Mouse (Mus musculus) heart, postnatal 25 days (tissue): ENCODE measurements around the gene Vav3. TPM values are rescaled to one million over a fixed set of nuclear protein-coding genes. Genes with fewer than 3 reads are reported as not detected.

Experiments
- DNase-seq: peaks from one replicate; pipeline ENCODE4 v3.0.0; 2022; ENCODE audit warnings: low spot score
- intact Hi-C: fragments of 180-260 bp; cut with DNase I; formaldehyde crosslinking; loops from one replicate; pipeline ENCODE4 v1.15.1; 2025
- total RNA-seq, 2 experiments: library from RNA; stranded (reverse); gene quantifications; 2 replicates each; pipeline ENCODE4 v1.2.3; 2021

The Vav3 gene
- total RNA-seq, 2 experiments from 2014 or later, result 6.2 to 6.3 TPM

GRCm38 (mm10) chr3:109488750-109489171 lies 148.3 kb downstream of the Vav3 start:
- intact Hi-C loops, result loop anchor here (5.0 kb wide), 1 partner anchor 71 kb away; no protein-coding TSS in a partner anchor
- no peak for DNase-seq

GRCm38 (mm10) chr3:109490561-109491296 lies 150.3 kb downstream of the Vav3 start:
- intact Hi-C loops, result loop anchor here (1.0 to 5.0 kb wide), 3 partner anchors 148 to 319 kb away; partner anchors contain the start of gene Vav3
- DNase-seq, result no peak

GRCm38 (mm10) chr3:109491568-109491967 lies 151.1 kb downstream of the Vav3 start:
- peak; percentile 12 for DNase-seq
- intact Hi-C loops, result loop anchor here (1.0 to 5.0 kb wide), 3 partner anchors 149 to 320 kb away; partner anchors contain the start of gene Vav3

GRCm38 (mm10) chr3:109496461-109496860 lies 156.0 kb downstream of the Vav3 start:
- intact Hi-C loops, result no loop called here
- no peak for DNase-seq

- no peak for DNase-seq
- intact Hi-C loops, result no loop called here
These were observed 156.6 kb downstream of the Vav3 start for GRCm38 (mm10) chr3:109497074-109497473.

- DNase-seq, result no peak
- intact Hi-C loops, result no loop called here
These were observed 159.5 kb downstream of the Vav3 start for GRCm38 (mm10) chr3:109499861-109500456.

GRCm38 (mm10) chr3:109509784-109510183 lies 169.3 kb downstream of the Vav3 start:
- no peak for DNase-seq
- intact Hi-C loops, result no loop called here

- no peak for DNase-seq
- intact Hi-C loops, result no loop called here
These were observed 171.4 kb downstream of the Vav3 start for GRCm38 (mm10) chr3:109511849-109512248.

- DNase-seq, result peak; percentile 13
- intact Hi-C loops, result no loop called here
These were observed 175.0 kb downstream of the Vav3 start for GRCm38 (mm10) chr3:109515479-109515878.

GRCm38 (mm10) chr3:109516372-109516771 lies 175.9 kb downstream of the Vav3 start:
- intact Hi-C loops, result no loop called here
- no peak for DNase-seq

- no peak for DNase-seq
- intact Hi-C loops, result no loop called here
These were observed 181.7 kb downstream of the Vav3 start for GRCm38 (mm10) chr3:109522115-109522514.

GRCm38 (mm10) chr3:109525825-109526224 lies 185.4 kb downstream of the Vav3 start:
- DNase-seq, result no peak
- intact Hi-C loops, result loop anchor here (5.0 kb wide), 1 partner anchor 1541 kb away; no protein-coding TSS in a partner anchor

GRCm38 (mm10) chr3:109526246-109526645 lies 185.8 kb downstream of the Vav3 start:
- intact Hi-C loops, result loop anchor here (5.0 kb wide), 1 partner anchor 1541 kb away; no protein-coding TSS in a partner anchor

GRCm38 (mm10) chr3:109526651-109527050 lies 186.2 kb downstream of the Vav3 start:
- intact Hi-C loops, result loop anchor here (5.0 kb wide), 1 partner anchor 1541 kb away; no protein-coding TSS in a partner anchor

More at GRCm38 (mm10) chr3:109526246-109526645, 185.8 kb downstream of the Vav3 start:
- peak; percentile 8 for DNase-seq

GRCm38 (mm10) chr3:109528688-109529087 lies 188.2 kb downstream of the Vav3 start:
- no peak for DNase-seq
- intact Hi-C loops, result loop anchor here (5.0 kb wide), 1 partner anchor 1539 kb away; no protein-coding TSS in a partner anchor

More at GRCm38 (mm10) chr3:109526651-109527050, 186.2 kb downstream of the Vav3 start:
- DNase-seq, result no peak

GRCm38 (mm10) chr3:109537686-109538085 lies 197.2 kb downstream of the Vav3 start:
- DNase-seq, result no peak
- intact Hi-C loops, result no loop called here

- no peak for DNase-seq
- intact Hi-C loops, result no loop called here
These were observed 199.6 kb downstream of the Vav3 start for GRCm38 (mm10) chr3:109540009-109540408.

GRCm38 (mm10) chr3:109544476-109545221 lies 204.2 kb downstream of the Vav3 start:
- DNase-seq, result no peak
- intact Hi-C loops, result no loop called here

- intact Hi-C loops, result no loop called here
- no peak for DNase-seq
These were observed 216.9 kb downstream of the Vav3 start for GRCm38 (mm10) chr3:109557329-109557728.

GRCm38 (mm10) chr3:109561295-109561694 lies 220.8 kb downstream of the Vav3 start:
- intact Hi-C loops, result no loop called here
- DNase-seq, result no peak
